ENCODE assay signal across 11 mouse cellular contexts in genomic region chr17:50369216-50369875, GRCm38 (mm10).
DNase-seq lines count a peak whose midpoint lies in the region; ATAC-seq and TF ChIP-seq lines count a peak whose summit lies in the region.
"Had no signal": no experiment of that assay in that cellular context is flagged by ENCODE, and none has a peak within 500 bp of the region (broad histone marks: within the 10 kb centered on the region; RNA-seq: fewer than 3 reads in every experiment).

No protein-coding gene starts in this region.

- no peak for DNase-seq in frontal cortex, postnatal 10 days (ENCODE audit: low spot score in 2 of 2)
- no peak for DNase-seq in CH12.LX (ENCODE audit: extremely low read depth)
- DNase-seq in heart, postnatal 36 days, result peak; percentile 30 to 55
- peak; percentile 45 for DNase-seq in lung, postnatal 25 days (ENCODE audit: low spot score)
- DNase-seq in left cerebral cortex, adult 8-10 months (ENCODE audit: low spot score in 2 of 2), result no peak
- no peak for DNase-seq in spleen, postnatal 10 days (ENCODE audit: low spot score in 2 of 2)
- no peak for DNase-seq in MN1 (ENCODE audit: low spot score)

- dilution Hi-C loops in CH12.LX (cut with MboI; ENCODE audit: extremely low pct_ligation_motif_present, extremely low pct_unique_long_range_greater_than_20kb, low sequenced_read_pairs), result no loop called here

- H3K79me2 ChIP-seq in CH12.LX (replicated peaks; ENCODE audit: control insufficient read depth, extremely low read depth, insufficient read depth, poor library complexity, severe bottlenecking), result no peaks in the 10 kb centered on the region

- H3K4me2 ChIP-seq in CH12.LX (ENCODE audit: insufficient read depth, low read depth, poor library complexity, severe bottlenecking), result no peak overlapping the region
- H3K4me2 ChIP-seq: limb, embryonic 12.5 days had no signal

- intact Hi-C loops in heart, postnatal 36 days (cut with DNase I), result no loop called here

- TF ChIP-seq RAD21 in CH12.LX (IDR thresholded peaks at IDR 0.05; ENCODE audit: low read depth, low read length), result no peak

- no peaks in the 10 kb centered on the region for H3K36me3 ChIP-seq in CH12.LX (replicated peaks in 1 of 2; ENCODE audit: control insufficient read depth in 1 of 2, insufficient read depth in 1 of 2, low read length in 1 of 2)
- H3K36me3 ChIP-seq: limb, embryonic 12.5 days had no signal

- TF ChIP-seq EP300 in CH12.LX (IDR thresholded peaks at IDR 0.05; ENCODE audit: low read length), result no peak

- no peak for TF ChIP-seq CTCF in CH12.LX (conservative IDR thresholded peaks at IDR 0.05 in 1 of 2, IDR thresholded peaks at IDR 0.05 in 1 of 2; ENCODE audit: low read depth in 2 of 2, low read length in 2 of 2)

- no peak for TF ChIP-seq POLR2A in CH12.LX (IDR thresholded peaks at IDR 0.05; ENCODE audit: low read depth, low read length)

- H3K9me3 ChIP-seq in CH12.LX (replicated peaks; ENCODE audit: low read length), result no peaks in the 10 kb centered on the region
- H3K9me3 ChIP-seq: limb, embryonic 12.5 days had no signal

- in situ Hi-C loops in CH12.LX (cut with MboI; ENCODE audit: low pct_ligation_motif_present, low pct_unique_long_range_greater_than_20kb, low sequenced_read_pairs), result no loop called here

- no peak overlapping the region for H3K27ac ChIP-seq in CH12.LX (ENCODE audit: insufficient read depth, low read depth)
- H3K27ac ChIP-seq: layer of hippocampus, adult 2 months; limb, embryonic 12.5 days; macrophage had no signal

- H3K9ac ChIP-seq in CH12.LX (ENCODE audit: insufficient read depth, low read depth), result no peak overlapping the region
- H3K9ac ChIP-seq: limb, embryonic 12.5 days had no signal

- no peaks in the 10 kb centered on the region for H3K27me3 ChIP-seq in CH12.LX (replicated peaks)
- H3K27me3 ChIP-seq: limb, embryonic 12.5 days had no signal

- no peak overlapping the region for H3K4me3 ChIP-seq in CH12.LX (replicated peaks in 1 of 3; ENCODE audit: low read depth in 2 of 3, low read length in 2 of 3, poor library complexity in 1 of 3)
- H3K4me3 ChIP-seq: layer of hippocampus, adult 2 months; limb, embryonic 12.5 days had no signal

- peak; percentile 35; the same call in 1 of the 2 replicates for ATAC-seq in frontal cortex, adult (ENCODE audit: low TSS enrichment)

- peaks cover 4 to 10% of the 10 kb centered on the region in 2 experiments; a peak in 2 of 4 replicates for H3K4me1 ChIP-seq in CH12.LX (ENCODE audit: control insufficient read depth in 1 of 2, insufficient read depth in 2 of 2)

TF ChIP-seq in CH12.LX, 34 proteins besides CTCF, POLR2A, EP300 and RAD21:
- no peak for TF ChIP-seq MAZ (IDR thresholded peaks at IDR 0.05; ENCODE audit: low read depth, low read length)
- no peak for TF ChIP-seq JUN (IDR thresholded peaks at IDR 0.05; ENCODE audit: insufficient read depth, low read depth, low read length)
- TF ChIP-seq SMC3 (IDR thresholded peaks at IDR 0.05; ENCODE audit: low read depth, low read length), result no peak
- peak; percentile 82 for TF ChIP-seq BHLHE40 (IDR thresholded peaks at IDR 0.05; ENCODE audit: low read depth, low read length)
- no peak for TF ChIP-seq PAX5 (IDR thresholded peaks at IDR 0.05; ENCODE audit: low read length)
- TF ChIP-seq MAX (IDR thresholded peaks at IDR 0.05; ENCODE audit: low read length), result peak; percentile 33; the same call in 1 of the 2 replicates
- peak; percentile 63 for TF ChIP-seq USF1 (IDR thresholded peaks at IDR 0.05; ENCODE audit: low read depth, low read length)
- no peak for TF ChIP-seq KAT2A (IDR thresholded peaks at IDR 0.05; ENCODE audit: insufficient replicate concordance, low read length)
- TF ChIP-seq USF2 (conservative IDR thresholded peaks at IDR 0.05; ENCODE audit: low read depth, low read length), result peak; percentile 62
- no peak for TF ChIP-seq ZMIZ1 (IDR thresholded peaks at IDR 0.05; ENCODE audit: low read depth, low read length)
- TF ChIP-seq ELF1 (IDR thresholded peaks at IDR 0.05; ENCODE audit: low read depth, low read length), result no peak
- no peak for TF ChIP-seq E2F4 (IDR thresholded peaks at IDR 0.05; ENCODE audit: insufficient replicate concordance, low read depth, low read length)
- TF ChIP-seq ETS1 (conservative IDR thresholded peaks at IDR 0.05; ENCODE audit: low read depth, low read length), result peak; percentile 55
- TF ChIP-seq MXI1 (IDR thresholded peaks at IDR 0.05; ENCODE audit: low read depth, low read length), result no peak
- TF ChIP-seq NELFE (IDR thresholded peaks at IDR 0.05; ENCODE audit: low read depth, low read length), result no peak
- no peak for TF ChIP-seq HCFC1 (IDR thresholded peaks at IDR 0.05; ENCODE audit: low read depth, low read length)
- TF ChIP-seq CHD2 (IDR thresholded peaks at IDR 0.05; ENCODE audit: low read length), result no peak
- TF ChIP-seq MEF2A (IDR thresholded peaks at IDR 0.05; ENCODE audit: borderline replicate concordance, low read depth, low read length), result no peak
- TF ChIP-seq ZNF384 (IDR thresholded peaks at IDR 0.05; ENCODE audit: low read depth, low read length), result no peak
- TF ChIP-seq SIN3A (IDR thresholded peaks at IDR 0.05; ENCODE audit: low read length), result no peak
- no peak for TF ChIP-seq GABPA (IDR thresholded peaks at IDR 0.05; ENCODE audit: insufficient replicate concordance, low read depth, low read length)
- TF ChIP-seq POLR2AphosphoS2 (IDR thresholded peaks at IDR 0.05; ENCODE audit: low read depth, low read length), result no peak

Comparison
In these comparisons a context has a peak if more than half of its experiments do, and no peak if none do; other contexts are left out.
1. DNase-seq: peak in heart, postnatal 36 days (2 of 2) and lung, postnatal 25 days (single experiment); none in frontal cortex, postnatal 10 days (0 of 2), CH12.LX (single experiment), left cerebral cortex, adult 8-10 months (0 of 2), spleen, postnatal 10 days (0 of 2) and MN1 (single experiment).